14 mouse cellular contexts compared by ENCODE assay signal in the genomic region with DNA sequence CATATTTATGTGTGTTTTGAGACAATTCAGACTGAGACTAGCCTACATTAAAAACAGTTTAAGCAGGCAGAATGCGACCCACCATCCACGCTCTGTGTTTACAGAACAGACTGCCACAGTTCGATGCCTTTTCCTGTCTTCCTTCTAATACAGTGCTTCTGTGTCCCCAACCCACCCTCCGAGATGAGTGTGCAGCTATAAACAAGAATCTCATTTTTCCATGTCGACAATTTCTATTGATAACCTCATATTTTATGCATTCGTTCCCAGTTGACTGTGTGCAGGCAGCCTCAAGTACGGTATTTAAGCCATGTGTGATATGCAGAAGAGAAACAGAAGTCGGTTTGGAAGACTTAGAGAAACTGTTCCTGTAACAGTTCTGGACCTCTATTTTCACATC. TPM values are rescaled to one million over a fixed set of nuclear protein-coding genes. Genes with fewer than 3 reads are reported as not detected.
A peak's percentile ranks its signal among the peaks of the same experiment; 100 is the strongest.
DNase-seq lines count a peak whose midpoint lies in the region.
"Had no signal": no experiment of that assay in that cellular context is flagged by ENCODE, and none has a peak within 500 bp of the region (broad histone marks: within the 10 kb centered on the region; RNA-seq: fewer than 3 reads in every experiment).

No protein-coding gene starts in this region.

- intact Hi-C loops in left cerebral cortex, postnatal 14 days (cut with DNase I): no loop called here

- peak; percentile 7 for DNase-seq in cerebellum, adult 8-10 months
- no peak for DNase-seq in cerebellum, adult 9-11 months
- DNase-seq in heart, adult 11 months: peak; percentile 64
- DNase-seq in heart, adult 8-10 months (ENCODE audit: low spot score): no peak
- DNase-seq in left cerebral cortex, postnatal 14 days (ENCODE audit: low spot score in 2 of 2): peak; percentile 32 to 35
- DNase-seq in left cerebral cortex, adult 9 months (ENCODE audit: low spot score in 2 of 2): no peak
- peak; percentile 45 for DNase-seq in brain, adult 2 months (ENCODE audit: low read depth, low spot score)
- DNase-seq in c-Kit-positive CD71-positive TER-119-positive erythroid progenitor cells, embryonic 14.5 days (ENCODE audit: low spot score): no peak
- DNase-seq: adrenal gland, adult 8-10 months; cerebellum, postnatal 10 days; gastrocnemius, postnatal 36 days; heart, postnatal 4 days; kidney, postnatal 25 days; liver, postnatal 0 days had no signal

RNA-seq across cellular contexts. Expression of a gene that starts 6.9 kb away (rescaled TPM):
- total RNA-seq in heart, adult 8-10 months (2022): 1 to 10 TPM; 1.2 to 1.8 (median 1.5) TPM
- 10 to 100 TPM; 26.2 to 33.5 TPM for total RNA-seq in left cerebral cortex, postnatal 14 days (2021)

Comparison
In these comparisons a context has a peak if more than half of its experiments do, and no peak if none do; other contexts are left out.
1. DNase-seq: peak in cerebellum, adult 8-10 months (single experiment), heart, adult 11 months (single experiment), left cerebral cortex, postnatal 14 days (2 of 2) and brain, adult 2 months (single experiment); none in cerebellum, adult 9-11 months (single experiment), heart, adult 8-10 months (single experiment), left cerebral cortex, adult 9 months (0 of 2) and c-Kit-positive CD71-positive TER-119-positive erythroid progenitor cells, embryonic 14.5 days (single experiment).
2. RNA of a gene that starts 6.9 kb away (total RNA-seq): 26.2 to 33.5 TPM in left cerebral cortex, postnatal 14 days; 1.2 to 1.8 TPM in heart, adult 8-10 months; every median in the first group is over 4 times any median in the second.